Mouse (Mus musculus): Measurements from ENCODE around the gene Gm10912.
"Not testable (repeated sequence)": the region's sequence is repeated elsewhere in the genome, so short reads cannot be mapped to it uniquely, and the experiment has no call there.

- not testable (repeated sequence) for TF ChIP-seq CTCF (IDR thresholded peaks at IDR 0.05; ENCODE audit: borderline replicate concordance, control insufficient read depth, extremely low read depth, insufficient read depth, low read length, poor library complexity); POLR2A (IDR thresholded peaks at IDR 0.05; ENCODE audit: control insufficient read depth, extremely low read depth, insufficient read depth, low read length, poor library complexity)
Measured at GRCm38 (mm10) chr2:104078285-104078684, 12.7 kb downstream of the Gm10912 start.
